Mouse (Mus musculus): ENCODE measurements around the gene 4930412O13Rik. TPM values are rescaled to one million over a fixed set of nuclear protein-coding genes. Genes with fewer than 3 reads are reported as not detected.

4930412O13Rik gene
- not detected for polyA plus RNA-seq (2014; fragmentation: Illumina TruSeq; extraction: RNeasy Lipid Tissue Mini Kit (QIAGEN cat#74804); ENCODE audit: low read depth, low replicate concordance)

GRCm38 (mm10) chr2:9881051-9881591 lies at the start of gene 4930412O13Rik:
Gene 4930412O13Rik (plus strand): TSS chr2:9881252.

GRCm38 (mm10) chr2:9888913-9889650 lies 8.0 kb downstream of the 4930412O13Rik start, which contains the start of gene 9230102O04Rik:
Gene 9230102O04Rik (minus strand): TSS chr2:9889540.

GRCm38 (mm10) chr2:9889651-9890183 lies 8.7 kb downstream of the 4930412O13Rik start, which contains the start of gene Gata3:
Gene Gata3 (minus strand): TSS chr2:9890034.

Other genes with a start within 250 kb of the 4930412O13Rik start
- not detected for gene 9230102O04Rik, start 8.3 kb downstream of the 4930412O13Rik start, polyA plus RNA-seq (2014; fragmentation: Illumina TruSeq; extraction: RNeasy Lipid Tissue Mini Kit (QIAGEN cat#74804); ENCODE audit: low read depth, low replicate concordance)
- gene Gata3, start 8.8 kb downstream of the 4930412O13Rik start, polyA plus RNA-seq (2014; fragmentation: Illumina TruSeq; extraction: RNeasy Lipid Tissue Mini Kit (QIAGEN cat#74804); ENCODE audit: low read depth, low replicate concordance): 12.1 TPM
- gene Taf3, start 167.3 kb downstream of the 4930412O13Rik start, polyA plus RNA-seq (2014; fragmentation: Illumina TruSeq; extraction: RNeasy Lipid Tissue Mini Kit (QIAGEN cat#74804); ENCODE audit: low read depth, low replicate concordance): 7.6 TPM
- 1,463 TPM for gene Atp5c1, start 199.3 kb downstream of the 4930412O13Rik start, polyA plus RNA-seq (2014; fragmentation: Illumina TruSeq; extraction: RNeasy Lipid Tissue Mini Kit (QIAGEN cat#74804); ENCODE audit: low read depth, low replicate concordance)
- 20.5 TPM for gene Kin, start 199.3 kb downstream of the 4930412O13Rik start, polyA plus RNA-seq (2014; fragmentation: Illumina TruSeq; extraction: RNeasy Lipid Tissue Mini Kit (QIAGEN cat#74804); ENCODE audit: low read depth, low replicate concordance)

Data from kidney, adult 10 weeks (tissue).